Mouse (Mus musculus) kidney, embryonic 15.5 days (tissue): ENCODE measurements around the gene Il5. TPM values are rescaled to one million over a fixed set of nuclear protein-coding genes. Genes with fewer than 3 reads are reported as not detected.

ENCODE experiments used
- ATAC-seq: fragments of 200-750 bp; cut with Nextera tagmentation; replicated peaks from 2 replicates; pipeline ENCODE4 v1.8.0; 2017; ENCODE audit warnings: moderate TSS enrichment; ENCODE audit not compliant: low FRiP score
- H3K27ac ChIP-seq: fragments of 300-500 bp; sonication (generic); 2 replicates; pipeline ENCODE4 v1.5.1; 2015; ENCODE audit warnings: mild to moderate bottlenecking, inconsistent platforms
- H3K27me3 ChIP-seq: fragments of 300-500 bp; sonication (generic); 2 replicates; pipeline ENCODE4 v1.6.1; 2015; ENCODE audit warnings: inconsistent platforms
- H3K36me3 ChIP-seq: fragments of 300-500 bp; sonication (generic); 2 replicates; pipeline ENCODE4 v1.6.1; 2015; ENCODE audit warnings: inconsistent platforms
- H3K4me1 ChIP-seq: fragments of 300-500 bp; sonication (generic); 2 replicates; pipeline ENCODE4 v1.6.1; 2015; ENCODE audit warnings: inconsistent platforms
- H3K4me2 ChIP-seq: fragments of 300-500 bp; sonication (generic); 2 replicates; pipeline ENCODE4 v1.6.1; 2015; ENCODE audit warnings: moderate library complexity, mild to moderate bottlenecking, inconsistent platforms
- H3K4me3 ChIP-seq: fragments of 300-500 bp; sonication (generic); replicated peaks from 2 replicates; pipeline ENCODE4 v1.5.1; 2015; ENCODE audit warnings: mild to moderate bottlenecking, inconsistent platforms
- H3K9ac ChIP-seq: fragments of 300-500 bp; sonication (generic); 2 replicates; pipeline ENCODE4 v1.6.1; 2015; ENCODE audit warnings: mild to moderate bottlenecking, inconsistent platforms
- H3K9me3 ChIP-seq: fragments of 300-500 bp; sonication (generic); replicated peaks from 2 replicates; pipeline ENCODE4 v1.6.1; 2016; ENCODE audit warnings: inconsistent platforms
- WGBS: fragments of 180-500 bp; shearing (Covaris S2); methylation state at CpG from one replicate; pipeline ENCODE4 v1.1.7; 2015; ENCODE audit warnings: mixed read lengths; 5-methylcytosine and 5-hydroxymethylcytosine counted together
- microRNA-seq: library from miRNA; unstranded; fragments of <30 nt; microRNA quantifications from one replicate; pipeline ENCODE4, GENCODE M21; 2016
- polyA plus RNA-seq: library from polyadenylated mRNA; unstranded; fragments of >200 nt; fragmentation: Nextera tagmentation; extraction: Ambion mirVana; gene quantifications from 2 replicates; pipeline ENCODE4 v1.2.1, GENCODE M21; 2015

Il5 gene
- polyA plus RNA-seq, 1 experiment from 2014 or later = not detected

DNA sequence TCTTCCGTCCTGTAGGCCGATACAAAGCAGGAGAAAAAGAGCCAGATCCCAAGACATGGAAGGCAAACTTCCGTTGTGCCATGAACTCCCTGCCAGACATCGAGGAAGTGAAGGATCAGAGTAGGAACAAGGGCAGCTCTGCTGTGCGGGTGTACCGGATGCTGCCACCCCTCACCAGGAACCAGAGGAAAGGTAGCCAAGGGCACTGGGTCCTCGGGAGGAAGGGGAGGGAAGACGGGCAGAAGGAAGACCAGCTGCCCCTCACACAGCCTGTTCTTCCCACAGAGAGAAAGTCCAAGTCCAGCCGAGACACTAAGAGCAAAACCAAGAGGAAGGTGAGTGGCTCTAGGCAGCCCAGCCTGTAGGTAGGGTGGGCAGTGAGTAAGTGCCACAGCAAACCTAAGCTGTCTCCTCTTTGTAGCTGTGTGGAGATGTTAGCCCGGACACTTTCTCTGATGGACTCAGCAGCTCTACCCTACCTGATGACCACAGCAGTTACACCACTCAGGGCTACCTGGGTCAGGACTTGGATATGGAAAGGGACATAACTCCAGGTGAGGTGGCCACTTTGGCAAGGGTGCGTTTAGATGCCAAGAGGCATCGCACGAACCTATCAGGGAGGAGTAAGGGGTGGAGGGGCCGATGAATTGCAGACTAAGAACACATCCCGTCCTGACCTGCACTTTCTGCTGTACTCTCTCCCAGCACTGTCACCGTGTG is 53.2 kb downstream of the Il5 start:
- H3K36me3 ChIP-seq = peaks cover 41% of the 10 kb centered on the region
- H3K4me2 ChIP-seq = no peak overlapping the region
- no peaks in the 10 kb centered on the region for H3K9me3 ChIP-seq
- peaks cover 5% of the 10 kb centered on the region; the same call in 1 of the 2 replicates for H3K27me3 ChIP-seq
- no peak overlapping the region for H3K4me3 ChIP-seq
- H3K4me1 ChIP-seq = peaks cover 19% of the 10 kb centered on the region
- 90% methylated on average over 16 of the region's 16 CpGs for WGBS
- no peak for ATAC-seq
- H3K9ac ChIP-seq = no peak overlapping the region
- no peak overlapping the region for H3K27ac ChIP-seq

Small RNAs within 50 kb of the gene (microRNA-seq; reads per million reads assigned to microRNA genes)
- not detected for gene Mir7671

Other genes starting within 250 kb of the Il5 start
- not detected in 2 replicates for gene Gm9945, start 240.6 kb upstream of the Il5 start, polyA plus RNA-seq
- 0.23 and 0.32 TPM in 2 replicates for gene Sowaha, start 240.5 kb upstream of the Il5 start, polyA plus RNA-seq
- 21.9 and 25.6 TPM in 2 replicates for gene Sept8, start 201.5 kb upstream of the Il5 start, polyA plus RNA-seq
- 65.6 and 68.6 TPM in 2 replicates for gene Kif3a, start 153.4 kb upstream of the Il5 start, polyA plus RNA-seq
- gene Il4, start 102.1 kb upstream of the Il5 start, polyA plus RNA-seq = 1.2 and 1.3 TPM in 2 replicates
- not detected in 2 replicates for gene Il13, start 86.1 kb upstream of the Il5 start, polyA plus RNA-seq
- gene Rad50, start 13.5 kb upstream of the Il5 start, polyA plus RNA-seq = 27.2 and 27.7 TPM in 2 replicates
- gene Irf1, start 49.2 kb downstream of the Il5 start, polyA plus RNA-seq = 12.6 and 15.3 TPM in 2 replicates
- 0.23 TPM in 1 of 2 replicates, not detected in the other for gene Gm17334, start 52.4 kb downstream of the Il5 start, polyA plus RNA-seq
- 1.3 and 1.6 TPM in 2 replicates for gene Gm12216, start 138.5 kb downstream of the Il5 start, polyA plus RNA-seq
- gene Slc22a5, start 170.9 kb downstream of the Il5 start, polyA plus RNA-seq = 12.6 and 14.1 TPM in 2 replicates